Mouse (Mus musculus): ENCODE measurements around the gene Ccdc180. TPM values are rescaled to one million over a fixed set of nuclear protein-coding genes. Genes with fewer than 3 reads are reported as not detected.

The Ccdc180 gene
- polyA plus RNA-seq, 1 experiment from 2014 or later: 0.14 TPM

GRCm38 (mm10) chr4:45869021-45869815, 20.9 kb upstream of the Ccdc180 start:
- Histone ChIP-seq H3K4me2 (replicated peaks) (0 out of 2 replicates have a peak overlapping the region, but pooled peaks have one; percentile 35), H3K9me3 (no peaks in the 10 kb centered on the region), H3K4me3 (replicated peaks) (no peak overlapping the region), H3K27me3 (replicated peaks) (no peaks in the 10 kb centered on the region), H3K9ac (no peak overlapping the region), H3K27ac (no peak overlapping the region), H3K4me1 (replicated peaks) (peaks cover 6% of the 10 kb centered on the region), H3K36me3 (no peaks in the 10 kb centered on the region)
- WGBS: 41% methylated on average over 24 of the region's 24 CpGs
- no peak for ATAC-seq

DNA sequence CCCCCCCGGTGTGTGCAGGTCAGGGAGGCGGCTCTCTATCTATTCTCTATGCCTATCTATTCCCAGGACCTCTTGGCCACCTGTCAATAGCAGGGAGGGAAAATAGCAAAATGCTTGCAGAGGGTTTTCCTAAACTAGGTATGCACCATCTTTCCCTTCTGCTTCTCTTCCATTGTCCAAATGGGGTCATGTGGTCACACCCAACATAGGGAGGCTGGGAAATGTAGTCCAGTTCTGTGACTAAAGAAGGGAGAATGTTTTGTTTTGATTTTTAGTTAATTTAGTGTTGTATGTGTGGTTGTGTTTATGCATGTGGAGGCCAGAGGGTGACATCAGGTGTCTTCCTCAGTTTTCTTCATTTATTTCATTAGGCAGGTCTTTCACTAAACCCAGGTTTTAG, 18.0 kb upstream of the Ccdc180 start:
- H3K4me3 ChIP-seq (replicated peaks): no peak overlapping the region
- no peak for ATAC-seq
- H3K27ac ChIP-seq: no peak overlapping the region
- no peak overlapping the region for H3K4me2 ChIP-seq (replicated peaks)
- H3K9me3 ChIP-seq: no peaks in the 10 kb centered on the region
- H3K27me3 ChIP-seq (replicated peaks): no peaks in the 10 kb centered on the region
- no peak overlapping the region for H3K9ac ChIP-seq
- H3K4me1 ChIP-seq (replicated peaks): peaks cover 6% of the 10 kb centered on the region
- no peaks in the 10 kb centered on the region for H3K36me3 ChIP-seq
- 92% methylated on average over 2 of the region's 2 CpGs for WGBS

DNA sequence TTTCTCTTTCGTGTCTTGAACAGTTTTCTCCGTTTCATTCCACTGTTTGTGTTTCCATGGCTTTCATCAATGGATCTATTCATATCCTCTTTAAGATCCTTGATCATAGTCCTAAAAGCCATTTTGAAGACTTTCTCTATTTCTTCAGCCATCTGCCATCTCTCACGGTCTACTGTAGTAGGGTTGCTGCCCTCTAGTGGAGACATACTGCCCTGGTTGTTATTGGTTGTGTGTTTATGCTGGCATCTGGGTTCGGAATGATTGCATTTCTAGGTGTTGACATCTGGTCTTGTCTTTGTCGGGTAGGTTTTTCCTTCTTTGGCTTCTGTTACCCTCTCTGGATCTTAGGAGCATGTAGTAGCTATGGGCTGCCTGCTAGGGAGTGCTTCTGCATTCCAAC, 11.2 kb upstream of the Ccdc180 start:
- Histone ChIP-seq H3K27ac (no peak overlapping the region), H3K4me1 (replicated peaks) (no peaks in the 10 kb centered on the region), H3K9ac (no peak overlapping the region), H3K27me3 (replicated peaks) (no peaks in the 10 kb centered on the region), H3K4me3 (replicated peaks) (no peak overlapping the region), H3K4me2 (replicated peaks) (no peak overlapping the region), H3K36me3 (no peaks in the 10 kb centered on the region), H3K9me3 (no peaks in the 10 kb centered on the region)
- no peak for ATAC-seq
- 50% methylated on average over 5 of the region's 5 CpGs for WGBS

DNA sequence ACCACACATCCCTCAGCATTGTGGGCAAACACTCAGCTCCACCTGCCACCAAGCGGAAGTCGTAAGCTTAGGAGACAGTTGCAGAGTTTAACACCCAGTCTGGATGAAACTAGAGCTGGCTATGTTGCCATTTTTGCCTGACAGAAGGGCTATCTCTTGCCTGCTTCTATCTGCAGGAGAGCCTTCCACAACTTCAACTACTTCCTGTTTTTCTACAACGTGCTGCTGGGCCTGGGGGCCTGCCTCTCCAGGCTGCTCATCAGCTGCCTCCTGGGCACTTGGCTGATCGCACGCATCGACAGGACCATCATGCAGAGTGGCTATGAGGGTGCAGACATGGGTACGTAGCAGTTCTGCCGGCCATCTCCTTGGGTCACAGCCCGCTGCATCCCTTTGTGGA, 7.6 kb upstream of the Ccdc180 start:
- WGBS: 82% methylated on average over 9 of the region's 9 CpGs
- H3K4me1 ChIP-seq (replicated peaks): no peaks in the 10 kb centered on the region

DNA sequence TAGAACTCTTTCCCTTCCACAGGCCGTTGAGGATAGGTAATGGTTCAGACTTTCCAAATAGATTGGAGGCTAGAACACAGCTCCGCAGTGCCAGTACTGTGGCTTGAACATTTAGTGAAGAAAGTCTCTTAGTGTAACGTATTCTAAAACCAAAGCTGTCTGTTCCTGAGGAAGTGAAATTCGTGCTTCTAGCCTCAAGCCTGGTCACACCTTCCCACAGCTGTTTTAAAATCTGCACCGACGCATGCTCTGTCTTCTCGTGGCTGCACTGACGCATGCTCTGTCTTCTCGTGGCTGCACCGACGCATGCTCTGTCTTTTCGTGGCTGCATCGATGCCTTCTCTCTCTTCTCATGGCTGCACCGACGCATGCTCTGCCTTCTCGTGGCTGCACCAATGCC, 6.9 kb upstream of the Ccdc180 start:
- H3K27ac ChIP-seq: no peak overlapping the region

More for the DNA sequence above, 7.6 kb upstream of the Ccdc180 start:
- Histone ChIP-seq H3K36me3 (no peaks in the 10 kb centered on the region), H3K9me3 (no peaks in the 10 kb centered on the region), H3K27ac (no peak overlapping the region), H3K9ac (no peak overlapping the region), H3K4me2 (replicated peaks) (no peak overlapping the region), H3K27me3 (replicated peaks) (no peaks in the 10 kb centered on the region), H3K4me3 (replicated peaks) (no peak overlapping the region)
- no peak for ATAC-seq

DNA sequence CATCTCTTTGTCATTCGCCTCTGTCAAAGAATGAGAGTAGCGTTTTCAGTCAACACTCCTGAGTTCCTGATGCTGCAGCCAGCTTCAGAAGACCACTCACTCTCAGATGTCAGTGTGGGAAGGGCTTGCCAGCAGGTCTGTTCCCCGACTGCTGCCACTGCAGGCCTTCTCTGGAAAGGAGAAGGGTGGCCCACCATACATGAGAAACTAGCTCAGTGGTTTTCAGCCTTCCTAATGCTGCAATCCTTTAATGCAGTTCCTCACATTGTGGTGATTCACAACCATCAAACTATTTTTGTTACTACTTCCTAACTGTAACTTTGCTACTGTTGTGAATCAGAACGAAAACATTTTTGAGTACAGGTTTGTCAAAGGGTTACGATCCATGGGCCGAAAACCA, 616 bp upstream of the Ccdc180 start:
- H3K27me3 ChIP-seq (replicated peaks): no peaks in the 10 kb centered on the region
- H3K4me1 ChIP-seq (replicated peaks): peaks cover 7% of the 10 kb centered on the region
- H3K9me3 ChIP-seq: no peaks in the 10 kb centered on the region
- H3K4me2 ChIP-seq (replicated peaks): no peak overlapping the region
- 78% methylated on average over 6 of the region's 6 CpGs for WGBS
- H3K9ac ChIP-seq: no peak overlapping the region
- H3K4me3 ChIP-seq (replicated peaks): no peak overlapping the region
- no peak overlapping the region for H3K27ac ChIP-seq
- no peak for ATAC-seq
- no peaks in the 10 kb centered on the region for H3K36me3 ChIP-seq

More for the DNA sequence above, 6.9 kb upstream of the Ccdc180 start:
- H3K9me3 ChIP-seq: no peaks in the 10 kb centered on the region
- H3K9ac ChIP-seq: no peak overlapping the region
- no peak overlapping the region for H3K4me2 ChIP-seq (replicated peaks)
- no peaks in the 10 kb centered on the region for H3K36me3 ChIP-seq
- no peaks in the 10 kb centered on the region for H3K27me3 ChIP-seq (replicated peaks)
- WGBS: 91% methylated on average over 16 of the region's 16 CpGs
- no peak overlapping the region for H3K4me3 ChIP-seq (replicated peaks)
- H3K4me1 ChIP-seq (replicated peaks): no peaks in the 10 kb centered on the region
- no peak for ATAC-seq

- no peak overlapping the region for H3K27ac ChIP-seq
- no peaks in the 10 kb centered on the region for H3K27me3 ChIP-seq (replicated peaks)
- ATAC-seq: peak; percentile 53; the same call in 1 of the 2 replicates
- 0 out of 2 replicates have a peak overlapping the region, but pooled peaks have one; percentile 23 for H3K4me2 ChIP-seq (replicated peaks)
- no peaks in the 10 kb centered on the region for H3K36me3 ChIP-seq
- 12% methylated on average over 16 of the region's 16 CpGs for WGBS
- H3K9ac ChIP-seq: no peak overlapping the region
- no peak overlapping the region for H3K4me3 ChIP-seq (replicated peaks)
- no peaks in the 10 kb centered on the region for H3K4me1 ChIP-seq (replicated peaks)
- H3K9me3 ChIP-seq: no peaks in the 10 kb centered on the region
These were observed 6.5 kb downstream of the Ccdc180 start for GRCm38 (mm10) chr4:45896425-45897081.

- Histone ChIP-seq H3K9ac (no peak overlapping the region), H3K27me3 (replicated peaks) (no peaks in the 10 kb centered on the region), H3K4me3 (replicated peaks) (no peak overlapping the region), H3K9me3 (no peaks in the 10 kb centered on the region), H3K4me2 (replicated peaks) (no peak overlapping the region), H3K36me3 (no peaks in the 10 kb centered on the region), H3K27ac (no peak overlapping the region), H3K4me1 (replicated peaks) (no peaks in the 10 kb centered on the region)
- no peak for ATAC-seq
- WGBS: 62% methylated on average over 5 of the region's 5 CpGs
These were observed 8.3 kb downstream of the Ccdc180 start for GRCm38 (mm10) chr4:45898413-45898812.

DNA sequence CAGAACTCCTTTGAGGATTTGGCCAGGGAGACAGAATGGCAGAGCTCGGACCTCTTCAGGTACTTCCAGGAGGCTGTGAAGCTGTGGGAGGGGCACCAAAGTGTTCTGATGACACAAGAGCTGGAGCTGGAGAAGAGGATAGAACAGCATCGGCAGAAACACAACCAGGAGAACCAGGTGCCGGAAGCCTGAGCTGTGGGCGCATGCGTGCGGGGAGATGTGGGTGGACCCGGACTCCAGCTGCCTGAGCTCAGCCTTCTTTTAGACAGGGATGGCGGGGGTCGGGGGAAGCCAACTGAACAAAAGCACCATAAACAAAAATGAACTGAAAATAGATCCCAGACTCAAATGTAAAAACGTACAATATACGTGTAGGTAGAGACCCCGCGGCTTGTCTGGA, 19.2 kb downstream of the Ccdc180 start:
- 79% methylated on average over 13 of the region's 13 CpGs for WGBS
- H3K9ac ChIP-seq: no peak overlapping the region
- H3K4me2 ChIP-seq (replicated peaks): no peak overlapping the region
- H3K9me3 ChIP-seq: no peaks in the 10 kb centered on the region
- ATAC-seq: no peak
- H3K4me1 ChIP-seq (replicated peaks): no peaks in the 10 kb centered on the region
- no peaks in the 10 kb centered on the region for H3K27me3 ChIP-seq (replicated peaks)
- H3K4me3 ChIP-seq (replicated peaks): no peak overlapping the region
- no peak overlapping the region for H3K27ac ChIP-seq
- H3K36me3 ChIP-seq: no peaks in the 10 kb centered on the region

- ATAC-seq: no peak
- H3K36me3 ChIP-seq: no peaks in the 10 kb centered on the region
- no peak overlapping the region for H3K9ac ChIP-seq
- H3K4me3 ChIP-seq (replicated peaks): no peak overlapping the region
- H3K27ac ChIP-seq: no peak overlapping the region
- WGBS: 66% methylated on average over 4 of the region's 4 CpGs
- no peaks in the 10 kb centered on the region for H3K9me3 ChIP-seq
- no peaks in the 10 kb centered on the region for H3K4me1 ChIP-seq (replicated peaks)
- no peak overlapping the region for H3K4me2 ChIP-seq (replicated peaks)
- H3K27me3 ChIP-seq (replicated peaks): no peaks in the 10 kb centered on the region
These were observed 19.8 kb downstream of the Ccdc180 start for GRCm38 (mm10) chr4:45909924-45910323.

DNA sequence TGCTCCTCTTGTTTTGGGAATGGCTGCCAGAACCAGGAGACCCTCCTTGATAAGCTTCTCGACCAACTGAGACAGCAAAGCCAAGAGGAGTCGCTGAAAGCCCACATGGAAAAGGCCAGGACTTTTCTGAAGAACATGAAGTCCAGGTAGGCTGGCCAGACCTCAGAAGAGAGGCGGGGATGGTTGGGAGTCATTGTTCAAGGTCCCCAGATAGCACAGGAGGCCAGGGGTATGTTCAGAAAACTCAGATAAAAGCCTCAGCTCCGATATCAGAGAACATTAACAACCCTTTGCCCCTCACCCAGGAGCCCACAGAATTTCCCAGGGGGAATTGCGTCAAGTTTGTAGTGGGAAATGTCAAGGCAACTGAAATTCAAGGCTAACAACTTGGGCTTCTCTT, 21.2 kb downstream of the Ccdc180 start:
- Histone ChIP-seq H3K4me1 (replicated peaks) (no peaks in the 10 kb centered on the region), H3K4me3 (replicated peaks) (no peak overlapping the region), H3K36me3 (no peaks in the 10 kb centered on the region), H3K4me2 (replicated peaks) (no peak overlapping the region), H3K9ac (no peak overlapping the region), H3K27me3 (replicated peaks) (no peaks in the 10 kb centered on the region), H3K27ac (no peak overlapping the region), H3K9me3 (no peaks in the 10 kb centered on the region)
- 60% methylated on average over 5 of the region's 5 CpGs for WGBS
- peak; percentile 64 for ATAC-seq

- Histone ChIP-seq H3K9me3 (no peaks in the 10 kb centered on the region), H3K9ac (no peak overlapping the region), H3K4me2 (replicated peaks) (no peak overlapping the region), H3K27me3 (replicated peaks) (no peaks in the 10 kb centered on the region), H3K4me3 (replicated peaks) (no peak overlapping the region), H3K27ac (no peak overlapping the region), H3K36me3 (no peaks in the 10 kb centered on the region), H3K4me1 (replicated peaks) (no peaks in the 10 kb centered on the region)
- peak; percentile 53; the same call in 1 of the 2 replicates for ATAC-seq
- WGBS: 76% methylated on average over 4 of the region's 4 CpGs
These were observed 21.8 kb downstream of the Ccdc180 start for GRCm38 (mm10) chr4:45911876-45912275.

GRCm38 (mm10) chr4:45917091-45917490, 27.0 kb downstream of the Ccdc180 start:
- Histone ChIP-seq H3K36me3 (no peaks in the 10 kb centered on the region), H3K4me2 (replicated peaks) (no peak overlapping the region), H3K9me3 (no peaks in the 10 kb centered on the region), H3K27me3 (replicated peaks) (no peaks in the 10 kb centered on the region), H3K4me1 (replicated peaks) (no peaks in the 10 kb centered on the region), H3K27ac (no peak overlapping the region), H3K9ac (no peak overlapping the region), H3K4me3 (replicated peaks) (no peak overlapping the region)
- ATAC-seq: no peak
- 75% methylated on average over 7 of the region's 7 CpGs for WGBS
